Mouse (Mus musculus): ENCODE measurements around the gene Nfia. TPM values are rescaled to one million over a fixed set of nuclear protein-coding genes. Genes with fewer than 3 reads are reported as not detected.
A peak's percentile ranks its signal among the peaks of the same experiment; 100 is the strongest.

Gene Nfia
- polyA plus RNA-seq, 1 experiment from 2014 or later = 17.6 TPM

DNA sequence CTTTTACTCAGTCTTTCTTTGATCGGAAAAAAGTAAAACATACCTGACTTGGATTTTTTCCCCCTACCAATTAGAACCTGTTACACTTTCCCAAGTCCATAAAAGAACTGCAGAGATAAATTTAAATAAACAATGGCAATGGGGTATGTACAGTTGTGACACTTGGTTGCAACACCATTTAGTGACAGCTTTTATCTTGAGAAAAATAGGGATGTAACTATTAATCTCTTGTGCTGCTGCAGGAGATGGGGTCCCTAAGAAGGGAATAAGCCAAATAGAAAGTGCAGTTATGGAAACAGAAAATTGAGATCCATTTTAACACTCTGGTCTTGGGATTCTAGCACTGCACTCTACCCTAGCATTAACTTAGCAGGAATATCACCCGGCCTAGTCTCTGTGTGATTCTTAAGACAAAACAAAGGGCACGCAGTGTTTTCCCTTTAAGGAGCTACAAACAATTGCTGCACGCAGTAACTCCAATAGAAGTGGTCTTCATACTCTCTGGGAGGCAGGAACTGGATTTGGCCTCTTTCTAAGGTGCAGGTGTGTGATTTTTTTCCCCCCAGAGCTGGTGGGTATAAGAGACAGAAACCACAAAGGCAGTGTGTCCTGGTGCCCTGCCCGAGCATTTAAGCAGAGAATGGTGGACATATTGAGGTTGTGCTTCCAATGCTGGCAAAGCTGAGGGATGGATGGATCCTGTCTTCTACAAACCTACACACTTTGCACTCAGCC, 20.1 kb upstream of the Nfia start:
- Histone ChIP-seq H3K27ac (peak overlapping the region; percentile 84; the same call in 1 of the 2 replicates), H3K4me1 (peaks cover 48% of the 10 kb centered on the region), H3K27me3 (ENCODE audit: poor library complexity, severe bottlenecking) (peaks cover 97% of the 10 kb centered on the region), H3K4me3 (peak overlapping the region; percentile 55), H3K36me3 (replicated peaks) (no peaks in the 10 kb centered on the region), H3K9me3 (no peaks in the 10 kb centered on the region)
- WGBS = 8% methylated on average over 5 of the region's 5 CpGs
- DNase-seq (ENCODE audit: extremely low spot score, low spot score) = no peak

- no peak overlapping the region for H3K27ac ChIP-seq
- H3K4me3 ChIP-seq = no peak overlapping the region
- H3K9me3 ChIP-seq = no peaks in the 10 kb centered on the region
- WGBS = 0% methylated on average over 1 of the region's 1 CpGs
- peaks cover 59% of the 10 kb centered on the region for H3K4me1 ChIP-seq
- H3K36me3 ChIP-seq (replicated peaks) = no peaks in the 10 kb centered on the region
- DNase-seq (ENCODE audit: extremely low spot score, low spot score) = no peak
- peaks cover 96% of the 10 kb centered on the region for H3K27me3 ChIP-seq (ENCODE audit: poor library complexity, severe bottlenecking)
Measured at GRCm38 (mm10) chr4:97753521-97753920, 19.0 kb upstream of the Nfia start.

DNA sequence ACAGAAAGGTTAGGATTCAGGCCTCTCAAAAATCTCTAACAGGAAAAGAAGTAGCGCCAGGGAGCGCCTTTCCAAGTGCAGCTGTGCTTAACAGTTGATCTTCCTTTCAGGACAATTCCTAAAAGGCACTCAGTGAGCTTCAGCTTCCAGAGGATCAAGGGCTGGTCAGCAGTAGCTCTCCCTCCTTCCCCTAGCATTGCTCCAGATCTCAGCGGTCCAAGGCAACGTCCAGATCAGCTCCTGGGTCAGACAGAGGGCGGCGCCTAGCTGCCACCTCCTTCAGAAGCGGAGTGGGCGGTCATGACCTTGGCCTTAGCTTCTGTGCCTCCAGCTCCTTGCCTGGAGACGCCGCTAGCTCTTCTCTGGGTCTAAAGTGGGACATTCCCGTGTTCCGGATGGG, 18.3 kb upstream of the Nfia start:
- H3K27me3 ChIP-seq (ENCODE audit: poor library complexity, severe bottlenecking) = peaks cover 96% of the 10 kb centered on the region
- H3K36me3 ChIP-seq (replicated peaks) = no peaks in the 10 kb centered on the region
- no peak overlapping the region for H3K27ac ChIP-seq
- DNase-seq (ENCODE audit: extremely low spot score, low spot score) = peak; percentile 38
- H3K4me3 ChIP-seq = no peak overlapping the region
- H3K4me1 ChIP-seq = peaks cover 66% of the 10 kb centered on the region
- WGBS = 1% methylated on average over 12 of the region's 12 CpGs
- no peaks in the 10 kb centered on the region for H3K9me3 ChIP-seq

DNA sequence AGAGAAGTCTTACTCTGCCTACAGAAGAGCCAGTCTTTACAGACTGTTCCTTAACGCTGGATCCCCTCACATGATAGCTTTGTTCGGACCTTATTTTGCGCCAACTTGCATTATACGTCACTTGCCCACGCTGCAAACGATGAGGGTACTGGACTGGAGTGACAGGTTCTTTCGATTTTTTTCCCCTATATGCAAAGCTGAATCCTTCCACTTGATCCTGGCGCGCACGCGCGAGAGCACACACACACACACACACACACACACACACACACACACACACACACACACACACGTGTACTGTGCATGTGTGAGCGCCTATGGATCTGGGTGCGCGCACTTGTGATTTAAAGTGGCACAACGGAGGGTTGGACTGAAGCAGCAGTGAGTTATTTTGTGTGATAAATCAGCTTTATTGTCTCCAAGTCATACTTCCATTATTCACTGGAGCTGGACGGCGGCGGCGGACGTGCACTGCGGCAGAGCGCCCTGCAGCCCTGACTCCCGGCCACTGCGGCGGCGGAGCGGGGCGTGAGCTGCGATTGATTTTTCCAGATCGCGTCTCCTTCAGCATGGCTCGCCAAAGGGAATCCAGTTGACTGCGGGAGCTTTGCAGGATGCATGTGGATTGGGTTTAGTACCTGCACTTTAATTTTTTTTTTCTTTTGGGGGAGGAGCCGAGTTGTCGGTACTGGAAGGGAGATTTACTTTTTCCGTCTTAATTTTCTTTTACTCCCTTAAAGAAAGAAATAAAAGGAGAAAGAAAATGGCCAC, 15.1 kb upstream of the Nfia start:
- H3K4me3 ChIP-seq = peak overlapping the region; percentile 58
- H3K4me1 ChIP-seq = peaks cover 49% of the 10 kb centered on the region
- peak overlapping the region; percentile 84 for H3K27ac ChIP-seq
- WGBS = under 1% methylated on average over 38 of the region's 38 CpGs
- H3K27me3 ChIP-seq (ENCODE audit: poor library complexity, severe bottlenecking) = peaks cover 97% of the 10 kb centered on the region
- peak; percentile 76 for DNase-seq (ENCODE audit: extremely low spot score, low spot score)
- no peaks in the 10 kb centered on the region for H3K9me3 ChIP-seq
- no peaks in the 10 kb centered on the region for H3K36me3 ChIP-seq (replicated peaks)

DNA sequence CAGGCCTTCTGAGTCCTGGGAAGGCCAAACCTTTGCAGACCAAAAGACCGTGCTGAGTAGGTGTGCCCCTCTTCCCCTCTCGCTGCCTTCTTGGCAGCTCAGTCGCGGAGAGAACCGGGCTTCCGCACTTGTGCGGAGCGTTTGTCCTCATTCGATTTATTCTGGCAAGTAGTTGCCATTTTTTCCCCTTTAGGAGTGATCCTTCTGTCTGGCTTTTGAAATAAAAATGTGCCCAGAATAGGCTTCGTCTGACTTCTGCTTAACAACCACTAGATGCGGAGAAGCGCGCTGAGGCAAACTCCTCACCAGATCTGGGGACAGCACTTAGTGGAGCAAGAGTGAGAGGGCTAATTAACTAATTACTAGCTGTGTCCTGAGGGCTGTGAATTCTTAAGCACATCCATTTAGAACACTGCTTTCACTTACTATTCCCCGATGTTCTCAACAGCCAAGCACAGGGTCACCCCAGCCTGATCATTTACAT, 14.5 kb upstream of the Nfia start:
- H3K27me3 ChIP-seq (ENCODE audit: poor library complexity, severe bottlenecking) = peaks cover 97% of the 10 kb centered on the region
- DNase-seq (ENCODE audit: extremely low spot score, low spot score) = peak; percentile 61
- H3K4me1 ChIP-seq = peaks cover 43% of the 10 kb centered on the region
- no peaks in the 10 kb centered on the region for H3K36me3 ChIP-seq (replicated peaks)
- under 1% methylated on average over 14 of the region's 14 CpGs for WGBS
- H3K27ac ChIP-seq = peak overlapping the region; percentile 84
- peak overlapping the region; percentile 58 for H3K4me3 ChIP-seq
- H3K9me3 ChIP-seq = no peaks in the 10 kb centered on the region

- Histone ChIP-seq H3K4me1 (peaks cover 39% of the 10 kb centered on the region), H3K9me3 (no peaks in the 10 kb centered on the region), H3K27me3 (ENCODE audit: poor library complexity, severe bottlenecking) (peaks cover 94% of the 10 kb centered on the region), H3K27ac (no peak overlapping the region), H3K4me3 (peak overlapping the region; percentile 58), H3K36me3 (replicated peaks) (no peaks in the 10 kb centered on the region)
- 7% methylated on average over 3 of the region's 3 CpGs for WGBS
- DNase-seq (ENCODE audit: extremely low spot score, low spot score) = no peak
Measured at GRCm38 (mm10) chr4:97758661-97759060, 13.9 kb upstream of the Nfia start.

DNA sequence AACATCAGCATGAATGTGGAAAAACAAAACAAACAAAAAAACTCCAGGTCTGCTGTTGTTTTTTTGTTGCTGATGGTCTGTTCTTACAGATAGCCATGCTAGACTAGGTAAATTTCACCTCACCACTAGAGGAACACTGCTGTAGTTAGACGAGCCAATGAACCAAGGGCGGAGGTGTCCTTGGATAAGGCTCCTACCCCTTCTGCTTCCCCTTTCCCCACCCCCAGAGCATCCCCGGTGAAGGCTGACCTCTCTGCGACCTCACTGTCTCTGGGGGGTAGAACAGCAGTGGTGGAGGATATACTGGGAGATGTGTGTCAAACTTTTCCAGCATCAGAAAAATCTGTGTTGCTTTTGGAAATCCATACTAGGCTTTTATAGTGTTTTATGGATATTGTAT, 7.9 kb upstream of the Nfia start:
- H3K27me3 ChIP-seq (ENCODE audit: poor library complexity, severe bottlenecking) = peaks cover 61% of the 10 kb centered on the region
- no peaks in the 10 kb centered on the region for H3K36me3 ChIP-seq (replicated peaks)
- H3K4me3 ChIP-seq = no peak overlapping the region
- H3K27ac ChIP-seq = no peak overlapping the region
- no peaks in the 10 kb centered on the region for H3K4me1 ChIP-seq
- no peak for DNase-seq (ENCODE audit: extremely low spot score, low spot score)
- no peaks in the 10 kb centered on the region for H3K9me3 ChIP-seq
- WGBS = 36% methylated on average over 4 of the region's 4 CpGs

- no peak for DNase-seq (ENCODE audit: extremely low spot score, low spot score)
Measured at GRCm38 (mm10) chr4:97765341-97766020, 7.1 kb upstream of the Nfia start.

DNA sequence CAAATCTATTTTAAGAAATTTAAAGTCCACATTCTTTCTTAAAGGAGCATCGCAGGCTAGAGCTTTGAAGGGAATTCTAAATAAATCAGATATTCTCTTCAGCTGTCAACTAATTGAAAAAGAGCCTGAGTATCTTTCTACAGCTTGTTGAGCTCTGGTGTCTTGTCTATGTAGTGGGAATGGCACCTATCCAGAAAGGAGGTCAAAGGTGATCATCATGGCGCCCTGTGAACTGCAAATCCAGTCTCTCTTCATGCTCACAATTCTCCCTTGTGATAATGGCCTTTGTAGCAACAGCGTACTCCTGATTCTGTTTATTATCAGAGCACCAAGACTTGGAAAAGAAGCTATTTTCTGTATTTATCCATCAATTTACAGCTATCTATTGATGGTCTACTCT, 6.4 kb upstream of the Nfia start:
- Histone ChIP-seq H3K4me1 (no peaks in the 10 kb centered on the region), H3K4me3 (no peak overlapping the region), H3K27me3 (ENCODE audit: poor library complexity, severe bottlenecking) (peaks cover 56% of the 10 kb centered on the region), H3K36me3 (replicated peaks) (no peaks in the 10 kb centered on the region), H3K27ac (no peak overlapping the region), H3K9me3 (no peaks in the 10 kb centered on the region)
- 92% methylated on average over 3 of the region's 3 CpGs for whole genome bisulfite sequencing
- no peak for DNase-seq (ENCODE audit: extremely low spot score, low spot score)

More at GRCm38 (mm10) chr4:97765341-97766020, 7.1 kb upstream of the Nfia start:
- Histone ChIP-seq H3K4me1 (no peaks in the 10 kb centered on the region), H3K9me3 (no peaks in the 10 kb centered on the region), H3K4me3 (no peak overlapping the region), H3K27ac (no peak overlapping the region), H3K36me3 (replicated peaks) (no peaks in the 10 kb centered on the region), H3K27me3 (ENCODE audit: poor library complexity, severe bottlenecking) (peaks cover 61% of the 10 kb centered on the region)
- 89% methylated on average over 4 of the region's 4 CpGs for WGBS

- Histone ChIP-seq H3K27me3 (ENCODE audit: poor library complexity, severe bottlenecking) (peaks cover 47% of the 10 kb centered on the region), H3K27ac (no peak overlapping the region), H3K9me3 (no peaks in the 10 kb centered on the region), H3K4me1 (peaks cover 6% of the 10 kb centered on the region), H3K36me3 (replicated peaks) (no peaks in the 10 kb centered on the region), H3K4me3 (no peak overlapping the region)
- no peak for DNase-seq (ENCODE audit: extremely low spot score, low spot score)
- WGBS = 84% methylated on average over 4 of the region's 4 CpGs
Measured at GRCm38 (mm10) chr4:97767025-97767424, 5.5 kb upstream of the Nfia start.

DNA sequence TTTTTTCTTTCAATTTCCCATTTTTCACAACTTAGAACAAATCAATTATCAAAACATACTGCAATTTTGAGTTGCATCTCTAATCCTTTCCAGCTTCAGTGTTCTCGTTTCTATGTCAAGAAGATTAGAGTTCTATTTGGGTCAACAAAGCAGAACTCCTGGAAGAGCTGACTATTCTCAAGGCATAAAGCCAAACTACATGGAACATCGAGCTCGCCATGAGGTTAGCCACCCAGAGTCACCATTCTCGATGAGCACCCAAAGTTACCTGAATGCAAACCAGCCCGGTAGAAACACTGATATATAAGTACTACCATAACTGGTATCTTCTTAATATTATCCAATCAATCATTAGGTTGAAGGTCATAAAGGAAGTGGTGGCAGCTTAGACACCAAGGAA, 5.0 kb upstream of the Nfia start:
- 89% methylated on average over 5 of the region's 5 CpGs for WGBS
- H3K36me3 ChIP-seq (replicated peaks) = no peaks in the 10 kb centered on the region
- no peak overlapping the region for H3K27ac ChIP-seq
- no peak overlapping the region for H3K4me3 ChIP-seq
- peaks cover 6% of the 10 kb centered on the region for H3K4me1 ChIP-seq
- no peak for DNase-seq (ENCODE audit: extremely low spot score, low spot score)
- H3K9me3 ChIP-seq = no peaks in the 10 kb centered on the region
- H3K27me3 ChIP-seq (ENCODE audit: poor library complexity, severe bottlenecking) = peaks cover 42% of the 10 kb centered on the region

DNA sequence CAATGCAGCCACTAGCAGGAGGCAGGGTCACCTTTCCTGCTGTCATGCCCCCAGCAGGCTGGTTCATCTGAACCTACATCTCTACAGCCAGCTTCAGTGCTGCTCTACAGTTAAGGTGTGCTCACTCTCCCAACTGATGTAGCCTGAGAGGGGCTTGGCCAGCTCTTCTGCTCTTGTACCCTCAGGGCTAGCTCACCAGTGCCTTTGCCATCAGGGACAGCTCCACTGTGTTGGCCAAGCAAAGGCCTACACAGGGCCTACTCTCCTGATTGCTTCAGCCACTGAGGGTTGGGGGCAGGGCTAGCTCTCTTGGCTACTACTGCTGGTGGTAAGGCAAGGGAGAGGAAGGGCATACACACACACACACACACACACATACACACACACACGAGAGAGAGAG, 2.7 kb upstream of the Nfia start:
- Histone ChIP-seq H3K36me3 (replicated peaks) (no peaks in the 10 kb centered on the region), H3K27ac (no peak overlapping the region), H3K4me1 (peaks cover 22% of the 10 kb centered on the region), H3K9me3 (no peaks in the 10 kb centered on the region), H3K4me3 (no peak overlapping the region), H3K27me3 (ENCODE audit: poor library complexity, severe bottlenecking) (peaks cover 48% of the 10 kb centered on the region)
- no CpG with 5 or more reads among the region's 1 CpGs for WGBS
- DNase-seq (ENCODE audit: extremely low spot score, low spot score) = peak; percentile 13

Data from forebrain, embryonic 10.5 days (tissue).